Mouse (Mus musculus): ENCODE data around the gene F7.

The F7 gene

GRCm38 (mm10) chr8:13025487-13026224 lies at the start of gene F7:
Gene F7 (plus strand): TSS chr8:13026034.
- DNase-seq (ENCODE audit: low read depth, low spot score): no peak

- DNase-seq (ENCODE audit: low read depth, low spot score): no peak
Observed at GRCm38 (mm10) chr8:12976290-12976689, 49.5 kb upstream of the F7 start.

- no peak for DNase-seq (ENCODE audit: low read depth, low spot score)
Observed at GRCm38 (mm10) chr8:12976723-12977122, 49.1 kb upstream of the F7 start.

- no peak for DNase-seq (ENCODE audit: low read depth, low spot score)
Observed at GRCm38 (mm10) chr8:12977325-12977724, 48.5 kb upstream of the F7 start.

GRCm38 (mm10) chr8:12978308-12978707 lies 47.5 kb upstream of the F7 start:
- no peak for DNase-seq (ENCODE audit: low read depth, low spot score)

- peak; percentile 77 for DNase-seq (ENCODE audit: low read depth, low spot score)
Observed at GRCm38 (mm10) chr8:12978726-12979125, 47.1 kb upstream of the F7 start.

GRCm38 (mm10) chr8:12983681-12984467 lies 42.0 kb upstream of the F7 start:
- DNase-seq (ENCODE audit: low read depth, low spot score): no peak

- no peak for DNase-seq (ENCODE audit: low read depth, low spot score)
Observed at GRCm38 (mm10) chr8:12984601-12985243, 41.1 kb upstream of the F7 start.

GRCm38 (mm10) chr8:12985259-12985658 lies 40.6 kb upstream of the F7 start:
- DNase-seq (ENCODE audit: low read depth, low spot score): no peak

- no peak for DNase-seq (ENCODE audit: low read depth, low spot score)
Observed at GRCm38 (mm10) chr8:12987571-12987970, 38.3 kb upstream of the F7 start.

- no peak for DNase-seq (ENCODE audit: low read depth, low spot score)
Observed at GRCm38 (mm10) chr8:12988722-12989430, 37.0 kb upstream of the F7 start.

GRCm38 (mm10) chr8:12991411-12991810 lies 34.4 kb upstream of the F7 start:
- DNase-seq (ENCODE audit: low read depth, low spot score): no peak

- DNase-seq (ENCODE audit: low read depth, low spot score): no peak
Observed at GRCm38 (mm10) chr8:12994468-12994867, 31.4 kb upstream of the F7 start.

GRCm38 (mm10) chr8:12995481-12995880 lies 30.4 kb upstream of the F7 start:
- DNase-seq (ENCODE audit: low read depth, low spot score): no peak

GRCm38 (mm10) chr8:12996831-12997275 lies 29.0 kb upstream of the F7 start:
- DNase-seq (ENCODE audit: low read depth, low spot score): no peak

- DNase-seq (ENCODE audit: low read depth, low spot score): no peak
Observed at GRCm38 (mm10) chr8:12998331-12998730, 27.5 kb upstream of the F7 start.

GRCm38 (mm10) chr8:12999793-13000192 lies 26.0 kb upstream of the F7 start:
- no peak for DNase-seq (ENCODE audit: low read depth, low spot score)

GRCm38 (mm10) chr8:13007458-13007857 lies 18.4 kb upstream of the F7 start:
- DNase-seq (ENCODE audit: low read depth, low spot score): no peak

GRCm38 (mm10) chr8:13010313-13010712 lies 15.5 kb upstream of the F7 start:
- no peak for DNase-seq (ENCODE audit: low read depth, low spot score)

- no peak for DNase-seq (ENCODE audit: low read depth, low spot score)
Observed at GRCm38 (mm10) chr8:13019560-13019959, 6.3 kb upstream of the F7 start.

GRCm38 (mm10) chr8:13021830-13022229 lies 4.0 kb upstream of the F7 start:
- DNase-seq (ENCODE audit: low read depth, low spot score): no peak

GRCm38 (mm10) chr8:13027615-13028014 lies 1.8 kb downstream of the F7 start:
- no peak for DNase-seq (ENCODE audit: low read depth, low spot score)

All from embryo, embryonic 11.5 days (tissue).